Mouse (Mus musculus): ENCODE data around the gene Xrcc2. TPM values are rescaled to one million over a fixed set of nuclear protein-coding genes. Genes with fewer than 3 reads are reported as not detected.

Xrcc2 gene
- polyA plus RNA-seq, 1 experiment, result 1.6 TPM

- Histone ChIP-seq H3K36me3 (ENCODE audit: control insufficient read depth, insufficient read depth, low read length) (no peaks in the 10 kb centered on the region), H3K27me3 (ENCODE audit: control insufficient read depth, insufficient read depth, low read length) (no peaks in the 10 kb centered on the region), H3K27ac (ENCODE audit: insufficient read depth, low read depth, low read length) (no peak overlapping the region), H3K4me1 (ENCODE audit: control insufficient read depth, insufficient read depth, insufficient read length, low read length) (no peaks in the 10 kb centered on the region), H3K4me3 (ENCODE audit: low read depth, low read length) (no peak overlapping the region)
- TF ChIP-seq CTCF (IDR thresholded peaks at IDR 0.05; ENCODE audit: extremely low read depth, insufficient read length, insufficient replicate concordance, low read depth, low read length) (no peak), POLR2A (IDR thresholded peaks at IDR 0.05; ENCODE audit: low read depth, low read length) (no peak)
- WGBS, result 82% methylated on average over 8 of the region's 8 CpGs
Observed at GRCm38 (mm10) chr5:25645661-25646364, 59.8 kb downstream of the Xrcc2 start.

GRCm38 (mm10) chr5:25644509-25644908 is 61.1 kb downstream of the Xrcc2 start:
- H3K27ac ChIP-seq (ENCODE audit: insufficient read depth, low read depth, low read length), result no peak overlapping the region
- 93% methylated on average over 2 of the region's 2 CpGs for WGBS
- no peaks in the 10 kb centered on the region for H3K4me1 ChIP-seq (ENCODE audit: control insufficient read depth, insufficient read depth, insufficient read length, low read length)
- no peaks in the 10 kb centered on the region for H3K27me3 ChIP-seq (ENCODE audit: control insufficient read depth, insufficient read depth, low read length)
- no peak for TF ChIP-seq POLR2A (IDR thresholded peaks at IDR 0.05; ENCODE audit: low read depth, low read length)
- no peak for TF ChIP-seq CTCF (IDR thresholded peaks at IDR 0.05; ENCODE audit: extremely low read depth, insufficient read length, insufficient replicate concordance, low read depth, low read length)
- H3K4me3 ChIP-seq (ENCODE audit: low read depth, low read length), result no peak overlapping the region
- no peaks in the 10 kb centered on the region for H3K36me3 ChIP-seq (ENCODE audit: control insufficient read depth, insufficient read depth, low read length)

- H3K4me3 ChIP-seq (ENCODE audit: low read depth, low read length), result no peak overlapping the region
- H3K36me3 ChIP-seq (ENCODE audit: control insufficient read depth, insufficient read depth, low read length), result no peaks in the 10 kb centered on the region
- 93% methylated on average over 1 of the region's 1 CpGs for WGBS
Observed at GRCm38 (mm10) chr5:25642741-25643140, 62.9 kb downstream of the Xrcc2 start.

More at GRCm38 (mm10) chr5:25642741-25643140, 62.9 kb downstream of the Xrcc2 start:
- no peak overlapping the region for H3K27ac ChIP-seq (ENCODE audit: insufficient read depth, low read depth, low read length)
- no peaks in the 10 kb centered on the region for H3K4me1 ChIP-seq (ENCODE audit: control insufficient read depth, insufficient read depth, insufficient read length, low read length)
- no peak for TF ChIP-seq CTCF (IDR thresholded peaks at IDR 0.05; ENCODE audit: extremely low read depth, insufficient read length, insufficient replicate concordance, low read depth, low read length)
- no peak for TF ChIP-seq POLR2A (IDR thresholded peaks at IDR 0.05; ENCODE audit: low read depth, low read length)
- no peaks in the 10 kb centered on the region for H3K27me3 ChIP-seq (ENCODE audit: control insufficient read depth, insufficient read depth, low read length)

Other genes with a start within 250 kb of the Xrcc2 start
- 5.1 and 9.3 TPM in 2 replicates for gene Kmt2c, start 207.0 kb downstream of the Xrcc2 start, polyA plus RNA-seq (2012; rRNA removed)
- gene Cct8l1, start 189.8 kb downstream of the Xrcc2 start, polyA plus RNA-seq (2012; rRNA removed), result not detected in 2 replicates
- gene Actr3b, start 54.2 kb upstream of the Xrcc2 start, polyA plus RNA-seq (2012; rRNA removed), result 0.08 and 0.09 TPM in 2 replicates
- not detected in 2 replicates for gene Gm21663, start 236.6 kb upstream of the Xrcc2 start, polyA plus RNA-seq (2012; rRNA removed)
- gene Gm21671, start 248.6 kb upstream of the Xrcc2 start, polyA plus RNA-seq (2012; rRNA removed), result not detected in 2 replicates

Data from small intestine, adult 2 months (tissue).